Mouse (Mus musculus): ENCODE measurements around the gene D1Ertd622e. TPM values are rescaled to one million over a fixed set of nuclear protein-coding genes. Genes with fewer than 3 reads are reported as not detected.

The D1Ertd622e gene
- total RNA-seq, 1 experiment, result 2.7 TPM

DNA sequence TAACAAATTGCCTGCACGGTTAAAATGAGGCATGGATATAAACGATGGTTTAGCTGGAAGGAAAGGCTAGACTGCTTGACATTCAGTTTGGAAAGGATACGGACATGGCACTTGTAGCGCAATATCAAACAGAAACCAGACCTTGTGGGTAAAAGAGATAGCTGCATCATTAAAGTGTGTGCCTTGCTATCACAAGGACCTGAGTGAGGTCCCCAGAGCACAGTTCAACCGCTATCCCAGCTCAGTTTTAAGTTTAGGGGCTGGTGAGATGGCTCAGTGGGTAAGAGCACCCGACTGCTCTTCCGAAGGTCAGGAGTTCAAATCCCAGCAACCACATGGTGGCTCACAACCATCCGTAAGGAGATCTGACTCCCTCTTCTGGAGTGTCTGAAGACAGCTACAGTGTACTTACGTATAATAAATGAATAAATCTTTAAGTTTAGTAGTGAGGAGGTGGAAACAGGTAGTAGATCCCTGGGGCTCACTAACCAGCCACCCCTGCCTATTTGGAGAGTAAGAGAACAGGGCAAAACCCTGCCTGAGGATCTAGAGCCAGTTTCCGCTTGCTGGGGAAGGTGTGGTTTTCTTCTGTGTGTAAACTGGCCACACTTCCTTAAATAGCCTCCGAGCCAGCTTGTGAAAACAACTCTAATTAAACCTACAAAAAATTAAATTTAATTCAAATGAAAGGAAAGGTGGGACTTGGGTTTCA is 29.2 kb downstream of the D1Ertd622e start:
- in situ Hi-C loops (cut with MboI; ENCODE audit: low sequenced_read_pairs in 2 of 2, unreplicated experiment in 2 of 2), result no loop called here
- H3K36me3 ChIP-seq (ENCODE audit: control insufficient read depth, insufficient read depth, low read length, poor library complexity, severe bottlenecking), result no peaks in the 10 kb centered on the region
- H3K9me3 ChIP-seq (ENCODE audit: control insufficient read depth, insufficient read depth, low read depth, low read length), result no peaks in the 10 kb centered on the region
- TF ChIP-seq ZC3H11A (IDR thresholded peaks at IDR 0.05; ENCODE audit: borderline replicate concordance, low read depth, low read length) (no peak), HCFC1 (IDR thresholded peaks at IDR 0.05; ENCODE audit: borderline replicate concordance, insufficient read depth, low read length) (no peak), MAFK (IDR thresholded peaks at IDR 0.05; ENCODE audit: insufficient read depth, low read depth, low read length) (no peak), ZNF384 (IDR thresholded peaks at IDR 0.05; ENCODE audit: low read depth, low read length) (no peak), CHD2 (IDR thresholded peaks at IDR 0.05; ENCODE audit: low read depth, low read length) (no peak)
- H3K4me1 ChIP-seq (ENCODE audit: control insufficient read depth in 2 of 2, insufficient read depth in 2 of 2, low read length in 2 of 2, poor library complexity in 1 of 2), result peaks cover 0 to 3% of the 10 kb centered on the region in 2 experiments; a peak in 1 of 4 replicates
- no peak for DNase-seq (ENCODE audit: low read depth, low spot score)
- H3K27ac ChIP-seq (ENCODE audit: insufficient read depth, low read depth, low read length, poor library complexity, severe bottlenecking), result no peak overlapping the region
- H3K4me3 ChIP-seq (ENCODE audit: insufficient read depth in 1 of 2, low read depth in 1 of 2, low read length in 2 of 2, poor library complexity in 1 of 2, severe bottlenecking in 1 of 2), result no peak overlapping the region
- H3K9ac ChIP-seq (ENCODE audit: insufficient read depth, low read depth, low read length, poor library complexity, severe bottlenecking), result no peak overlapping the region

DNA sequence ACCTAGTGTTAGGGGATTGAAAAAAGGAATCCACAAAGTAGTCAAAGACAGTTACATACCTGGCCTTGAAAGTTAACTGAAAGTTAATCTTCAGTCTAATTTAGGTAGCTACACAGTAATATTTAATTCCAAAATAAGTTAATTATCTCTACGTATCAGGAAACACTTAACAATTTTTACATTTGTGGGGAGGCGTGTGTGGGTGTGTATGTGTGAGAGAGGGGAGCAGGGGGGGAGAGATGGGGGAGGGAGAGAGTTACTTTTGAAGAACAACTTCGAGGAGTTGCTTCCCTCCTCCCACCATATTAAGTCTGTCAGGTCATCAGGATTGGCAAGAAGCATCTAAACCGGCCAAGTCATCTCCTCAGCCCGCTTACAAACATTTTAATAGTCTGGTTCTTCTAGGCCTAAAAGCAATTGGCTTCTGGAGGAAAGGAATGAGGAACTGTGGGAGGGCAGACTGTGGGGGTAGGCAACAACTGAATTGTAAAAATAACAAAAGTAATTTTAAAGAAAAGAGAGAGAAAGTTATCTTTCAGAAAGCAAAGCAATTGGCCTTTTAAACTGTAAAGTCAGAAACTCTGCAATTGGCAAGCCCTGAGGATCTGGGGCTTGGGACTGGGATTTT is 29.9 kb downstream of the D1Ertd622e start:
- DNase-seq (ENCODE audit: low read depth, low spot score), result no peak
- TF ChIP-seq MAFK (IDR thresholded peaks at IDR 0.05; ENCODE audit: insufficient read depth, low read depth, low read length) (no peak), HCFC1 (IDR thresholded peaks at IDR 0.05; ENCODE audit: borderline replicate concordance, insufficient read depth, low read length) (no peak), CHD2 (IDR thresholded peaks at IDR 0.05; ENCODE audit: low read depth, low read length) (no peak), ZNF384 (IDR thresholded peaks at IDR 0.05; ENCODE audit: low read depth, low read length) (no peak), ZC3H11A (IDR thresholded peaks at IDR 0.05; ENCODE audit: borderline replicate concordance, low read depth, low read length) (no peak)
- H3K9me3 ChIP-seq (ENCODE audit: control insufficient read depth, insufficient read depth, low read depth, low read length), result no peaks in the 10 kb centered on the region
- in situ Hi-C loops (cut with MboI; ENCODE audit: low sequenced_read_pairs in 2 of 2, unreplicated experiment in 2 of 2), result no loop called here
- H3K27ac ChIP-seq (ENCODE audit: insufficient read depth, low read depth, low read length, poor library complexity, severe bottlenecking), result no peak overlapping the region
- H3K9ac ChIP-seq (ENCODE audit: insufficient read depth, low read depth, low read length, poor library complexity, severe bottlenecking), result no peak overlapping the region
- H3K4me3 ChIP-seq (ENCODE audit: insufficient read depth in 1 of 2, low read depth in 1 of 2, low read length in 2 of 2, poor library complexity in 1 of 2, severe bottlenecking in 1 of 2), result no peak overlapping the region
- H3K4me1 ChIP-seq (ENCODE audit: control insufficient read depth in 2 of 2, insufficient read depth in 2 of 2, low read length in 2 of 2, poor library complexity in 1 of 2), result peaks cover 0 to 3% of the 10 kb centered on the region in 2 experiments; a peak in 1 of 4 replicates
- H3K36me3 ChIP-seq (ENCODE audit: control insufficient read depth, insufficient read depth, low read length, poor library complexity, severe bottlenecking), result no peaks in the 10 kb centered on the region

DNA sequence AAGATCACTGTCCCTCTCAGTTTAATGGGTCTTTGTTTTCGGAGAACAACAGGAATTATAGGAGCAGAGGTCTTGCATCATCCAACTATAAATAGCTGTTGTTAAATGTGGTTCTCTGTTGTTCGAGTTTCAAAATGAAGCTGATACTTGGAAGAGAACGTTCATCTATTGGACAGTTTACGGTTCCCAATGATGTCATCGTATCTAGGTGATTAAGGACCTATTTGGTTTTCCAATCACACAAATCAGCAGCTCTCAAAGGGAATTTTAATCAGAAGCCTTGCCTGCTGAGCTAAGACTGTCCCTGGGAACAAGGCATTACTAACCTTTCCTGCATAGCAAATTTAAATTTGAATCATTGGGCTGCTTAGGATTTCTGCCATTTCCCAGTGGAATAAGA is 31.7 kb downstream of the D1Ertd622e start:
- TF ChIP-seq HCFC1 (IDR thresholded peaks at IDR 0.05; ENCODE audit: borderline replicate concordance, insufficient read depth, low read length) (no peak), MAFK (IDR thresholded peaks at IDR 0.05; ENCODE audit: insufficient read depth, low read depth, low read length) (no peak), ZNF384 (IDR thresholded peaks at IDR 0.05; ENCODE audit: low read depth, low read length) (no peak), CHD2 (IDR thresholded peaks at IDR 0.05; ENCODE audit: low read depth, low read length) (no peak), ZC3H11A (IDR thresholded peaks at IDR 0.05; ENCODE audit: borderline replicate concordance, low read depth, low read length) (no peak)
- H3K9ac ChIP-seq (ENCODE audit: insufficient read depth, low read depth, low read length, poor library complexity, severe bottlenecking), result no peak overlapping the region
- H3K36me3 ChIP-seq (ENCODE audit: control insufficient read depth, insufficient read depth, low read length, poor library complexity, severe bottlenecking), result no peaks in the 10 kb centered on the region
- no peak overlapping the region for H3K4me3 ChIP-seq (ENCODE audit: insufficient read depth in 1 of 2, low read depth in 1 of 2, low read length in 2 of 2, poor library complexity in 1 of 2, severe bottlenecking in 1 of 2)
- H3K4me1 ChIP-seq (ENCODE audit: control insufficient read depth in 2 of 2, insufficient read depth in 2 of 2, low read length in 2 of 2, poor library complexity in 1 of 2), result peaks cover 0 to 3% of the 10 kb centered on the region in 2 experiments; a peak in 1 of 4 replicates
- in situ Hi-C loops (cut with MboI; ENCODE audit: low sequenced_read_pairs in 2 of 2, unreplicated experiment in 2 of 2), result no loop called here
- no peaks in the 10 kb centered on the region for H3K9me3 ChIP-seq (ENCODE audit: control insufficient read depth, insufficient read depth, low read depth, low read length)
- H3K27ac ChIP-seq (ENCODE audit: insufficient read depth, low read depth, low read length, poor library complexity, severe bottlenecking), result no peak overlapping the region
- no peak for DNase-seq (ENCODE audit: low read depth, low spot score)

DNA sequence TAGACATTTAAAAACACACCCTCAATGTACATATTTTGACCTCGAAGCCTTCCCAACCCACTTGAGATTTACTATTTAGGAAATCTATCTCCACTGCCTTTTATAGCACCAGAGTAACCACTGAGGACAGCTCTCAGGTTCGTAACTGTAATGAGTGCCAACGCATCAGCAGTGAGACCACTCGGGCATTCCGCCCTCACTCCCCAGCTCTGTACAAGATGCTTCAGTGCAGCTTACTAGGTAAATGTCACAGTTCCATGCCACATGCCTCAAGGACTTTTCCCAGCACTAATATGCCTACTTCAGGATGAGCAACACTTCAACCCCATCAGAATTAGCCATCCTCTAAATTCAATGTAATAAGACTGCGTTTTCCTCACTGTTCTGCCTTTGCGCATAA is 33.0 kb downstream of the D1Ertd622e start:
- no peak overlapping the region for H3K9ac ChIP-seq (ENCODE audit: insufficient read depth, low read depth, low read length, poor library complexity, severe bottlenecking)
- no peak for TF ChIP-seq CHD2 (IDR thresholded peaks at IDR 0.05; ENCODE audit: low read depth, low read length)
- H3K36me3 ChIP-seq (ENCODE audit: control insufficient read depth, insufficient read depth, low read length, poor library complexity, severe bottlenecking), result no peaks in the 10 kb centered on the region
- DNase-seq (ENCODE audit: low read depth, low spot score), result no peak
- H3K4me3 ChIP-seq (ENCODE audit: insufficient read depth in 1 of 2, low read depth in 1 of 2, low read length in 2 of 2, poor library complexity in 1 of 2, severe bottlenecking in 1 of 2), result no peak overlapping the region
- no peak overlapping the region for H3K27ac ChIP-seq (ENCODE audit: insufficient read depth, low read depth, low read length, poor library complexity, severe bottlenecking)
- in situ Hi-C loops (cut with MboI; ENCODE audit: low sequenced_read_pairs in 2 of 2, unreplicated experiment in 2 of 2), result no loop called here
- no peaks in the 10 kb centered on the region for H3K9me3 ChIP-seq (ENCODE audit: control insufficient read depth, insufficient read depth, low read depth, low read length)
- peaks cover 0 to 3% of the 10 kb centered on the region in 2 experiments; a peak in 1 of 4 replicates for H3K4me1 ChIP-seq (ENCODE audit: control insufficient read depth in 2 of 2, insufficient read depth in 2 of 2, low read length in 2 of 2, poor library complexity in 1 of 2)

Measured in ES-E14 (cell line).